Mouse (Mus musculus) forebrain, embryonic 10.5 days (tissue): ENCODE data around the gene Epn3. TPM values are rescaled to one million over a fixed set of nuclear protein-coding genes. Genes with fewer than 3 reads are reported as not detected.

Experiments used
- DNase-seq: peaks from one replicate; pipeline ENCODE4 v3.0.0-alpha.2; 2017; ENCODE audit warnings: low spot score; ENCODE audit errors: extremely low spot score
- H3K27ac ChIP-seq: fragments of 300-500 bp; sonication (generic); 2 replicates; pipeline ENCODE4 v1.5.1; 2016; ENCODE audit warnings: mild to moderate bottlenecking
- H3K27me3 ChIP-seq: fragments of 300-500 bp; sonication (generic); 2 replicates; pipeline ENCODE4 v1.6.1; 2016; ENCODE audit warnings: mild to moderate bottlenecking; ENCODE audit not compliant: poor library complexity, severe bottlenecking
- H3K36me3 ChIP-seq: fragments of 300-500 bp; sonication (generic); replicated peaks from 2 replicates; pipeline ENCODE4 v1.6.1; 2016; ENCODE audit warnings: mild to moderate bottlenecking, moderate library complexity
- H3K4me1 ChIP-seq: fragments of 300-500 bp; sonication (generic); 2 replicates; pipeline ENCODE4 v1.6.1; 2016
- H3K4me3 ChIP-seq: fragments of 300-500 bp; sonication (generic); 2 replicates; pipeline ENCODE4 v1.5.1; 2016; ENCODE audit warnings: mild to moderate bottlenecking, moderate library complexity
- H3K9me3 ChIP-seq: fragments of 300-500 bp; sonication (generic); 2 replicates; pipeline ENCODE4 v1.6.1; 2016; ENCODE audit warnings: mild to moderate bottlenecking, moderate library complexity
- WGBS: fragments of 180-500 bp; shearing (Covaris S2); methylation state at CpG from one replicate; pipeline ENCODE4 v1.1.7; 2016; 5-methylcytosine and 5-hydroxymethylcytosine counted together
- polyA plus RNA-seq: library from polyadenylated mRNA; unstranded; fragments of >200 nt; fragmentation: Nextera tagmentation; extraction: Ambion mirVana; gene quantifications from 2 replicates; pipeline ENCODE4 v1.2.1, GENCODE M21; 2016

Gene Epn3
- polyA plus RNA-seq, 1 experiment from 2014 or later = 1.6 TPM

DNA sequence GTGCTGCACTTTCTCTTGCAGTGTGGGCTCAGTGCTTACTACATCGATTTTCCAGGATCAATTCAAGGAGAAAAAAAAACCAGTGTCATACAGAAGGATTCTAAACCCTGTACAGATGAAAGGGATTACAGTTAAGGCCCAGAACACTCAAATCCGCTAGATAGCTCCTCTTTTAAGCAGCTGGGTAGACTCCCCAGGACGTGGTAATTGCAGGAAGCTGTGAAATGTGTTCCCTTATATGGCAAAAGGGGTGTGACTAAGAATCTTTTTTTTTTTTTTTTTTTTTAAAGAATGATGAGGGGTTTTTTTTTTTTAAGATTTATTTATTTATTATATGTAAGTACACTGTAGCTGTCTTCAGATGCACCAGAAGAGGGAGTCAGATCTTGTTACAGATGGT lies 29.1 kb upstream of the Epn3 start:
- no peak overlapping the region for H3K4me3 ChIP-seq
- no peak for DNase-seq
- no peaks in the 10 kb centered on the region for H3K9me3 ChIP-seq
- no peaks in the 10 kb centered on the region for H3K36me3 ChIP-seq
- H3K4me1 ChIP-seq = peaks cover 21% of the 10 kb centered on the region
- no peaks in the 10 kb centered on the region for H3K27me3 ChIP-seq
- H3K27ac ChIP-seq = no peak overlapping the region
- 54% methylated on average over 3 of the region's 3 CpGs for WGBS

DNA sequence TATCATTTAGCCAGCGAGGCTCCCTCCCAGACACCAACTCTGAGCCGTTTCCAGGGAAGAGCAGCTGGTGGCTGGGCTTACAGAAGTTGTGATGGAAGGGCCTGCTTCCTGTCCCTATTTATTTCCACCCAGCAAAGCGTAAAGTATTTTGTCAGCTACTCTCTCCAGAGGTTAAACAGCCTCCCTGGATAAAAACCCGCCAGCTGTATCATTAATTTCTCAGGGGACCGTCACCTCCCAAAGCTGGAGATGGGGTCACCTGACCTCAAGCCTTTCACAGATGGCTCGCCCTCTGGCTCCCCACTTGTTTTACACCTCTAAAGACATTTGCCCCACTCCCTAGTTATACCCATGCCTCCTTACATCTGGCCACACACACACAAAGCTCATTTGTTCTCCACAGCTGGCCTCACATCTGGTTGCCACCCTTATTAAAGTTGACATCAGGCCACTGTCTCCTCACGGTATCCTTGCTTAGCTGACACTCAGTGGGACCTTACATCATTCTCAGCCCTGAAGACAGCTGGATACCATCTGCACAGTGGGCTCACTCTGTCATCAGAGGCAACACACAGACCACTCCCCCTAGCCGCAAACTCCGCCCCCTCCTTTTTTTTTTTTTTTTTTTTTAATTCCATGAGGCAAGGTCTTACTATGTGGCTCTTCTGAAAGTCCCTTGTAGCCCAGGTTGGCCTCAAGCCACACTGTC lies 26.6 kb upstream of the Epn3 start:
- H3K36me3 ChIP-seq = no peaks in the 10 kb centered on the region
- 50% methylated on average over 9 of the region's 9 CpGs for WGBS
- no peak overlapping the region for H3K4me3 ChIP-seq
- peaks cover 8% of the 10 kb centered on the region for H3K27me3 ChIP-seq
- H3K9me3 ChIP-seq = no peaks in the 10 kb centered on the region
- H3K4me1 ChIP-seq = peaks cover 28% of the 10 kb centered on the region
- no peak overlapping the region for H3K27ac ChIP-seq
- no peak for DNase-seq

DNA sequence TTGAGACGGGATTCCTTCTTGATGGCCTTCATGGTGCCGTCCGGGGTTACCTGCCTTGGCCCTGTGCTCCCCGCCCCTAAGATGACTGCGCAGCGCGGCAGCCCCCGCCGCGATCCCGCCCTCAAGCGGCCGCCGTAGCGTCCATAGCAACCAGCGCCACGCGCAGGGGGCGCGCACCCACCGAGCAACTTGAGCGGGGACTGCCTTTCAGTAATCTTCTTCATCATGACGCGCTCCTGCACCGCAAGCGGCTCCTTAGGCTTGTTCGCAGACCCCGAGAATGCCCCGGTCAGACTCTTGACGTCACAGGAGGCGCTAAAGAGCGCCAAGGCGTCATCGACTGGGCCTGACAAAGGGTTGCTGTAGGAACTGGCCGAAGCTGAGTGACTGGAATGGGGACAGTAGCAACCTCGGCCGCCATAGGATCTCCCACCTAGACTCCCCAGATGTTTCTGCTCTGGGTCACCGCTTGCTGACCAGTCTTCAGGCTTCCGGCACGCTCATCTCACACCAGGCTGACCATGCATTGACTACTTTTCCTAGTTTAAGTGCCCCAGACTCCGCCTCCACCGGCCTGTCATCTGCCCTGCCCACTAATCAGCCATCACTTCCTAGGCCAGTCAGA lies 21.6 kb upstream of the Epn3 start, which contains the start of gene Mycbpap:
TSS of gene Mycbpap (minus strand) at position 524 of the 625 bp plus-strand sequence.
- Histone ChIP-seq H3K4me3 (peak within 1 kb of the TSS; percentile 73), H3K36me3 (no peaks in the 10 kb centered on the region), H3K4me1 (peaks cover 42% of the 10 kb centered on the region), H3K9me3 (no peaks in the 10 kb centered on the region), H3K27ac (peak within 1 kb of the TSS; percentile 87), H3K27me3 (peaks cover 8% of the 10 kb centered on the region)
- DNase-seq = peak; percentile 80
- under 1% methylated on average over 42 of the region's 42 CpGs for WGBS

DNA sequence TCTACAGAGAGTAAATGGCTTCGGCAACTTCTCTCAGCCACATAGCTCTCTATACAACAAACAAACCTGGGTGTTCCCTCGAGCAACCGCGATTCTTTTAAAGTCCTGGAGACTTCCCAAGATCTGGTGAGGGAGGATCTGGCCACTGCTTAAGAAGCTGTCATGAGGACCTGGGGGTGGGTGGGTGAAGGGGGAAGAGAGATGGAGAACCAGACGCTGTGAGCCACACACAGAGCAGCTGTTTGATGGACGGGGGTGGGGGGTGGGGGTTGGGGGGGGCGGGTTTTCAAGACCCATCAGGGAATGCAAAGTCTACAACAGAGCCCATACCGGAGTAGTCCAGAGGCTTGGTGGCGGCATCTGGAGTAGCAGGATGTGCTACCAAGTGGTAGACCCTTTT lies 13.7 kb upstream of the Epn3 start:
- Histone ChIP-seq H3K4me3 (no peak overlapping the region), H3K27me3 (no peaks in the 10 kb centered on the region), H3K36me3 (no peaks in the 10 kb centered on the region), H3K9me3 (peaks cover 5% of the 10 kb centered on the region; the same call in 1 of the 2 replicates), H3K4me1 (peaks cover 5% of the 10 kb centered on the region), H3K27ac (no peak overlapping the region)
- WGBS = 76% methylated on average over 9 of the region's 9 CpGs
- DNase-seq = no peak

DNA sequence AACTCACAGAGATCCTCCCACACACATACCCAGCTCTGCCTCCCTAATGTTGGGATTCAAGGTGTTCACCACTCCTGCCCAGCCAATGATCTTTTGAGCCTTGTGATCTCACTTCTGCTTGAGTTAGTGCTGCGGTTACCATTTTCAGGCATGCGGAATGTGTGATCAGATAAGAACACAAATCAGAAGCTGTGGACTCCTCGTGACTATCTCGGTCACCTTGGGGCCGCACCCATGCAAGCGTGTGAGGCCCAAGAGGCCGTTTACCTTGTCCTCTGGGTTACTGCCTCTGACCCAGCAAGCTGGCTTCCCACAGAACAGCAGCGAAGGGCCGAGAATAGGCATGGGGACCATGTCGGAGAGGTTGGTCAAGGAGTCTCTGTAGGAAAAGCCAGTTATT lies 9.2 kb upstream of the Epn3 start:
- WGBS = 93% methylated on average over 10 of the region's 10 CpGs
- Histone ChIP-seq H3K4me3 (no peak overlapping the region), H3K4me1 (no peaks in the 10 kb centered on the region), H3K36me3 (no peaks in the 10 kb centered on the region), H3K27me3 (no peaks in the 10 kb centered on the region), H3K9me3 (peaks cover 5% of the 10 kb centered on the region; the same call in 1 of the 2 replicates), H3K27ac (no peak overlapping the region)
- no peak for DNase-seq

DNA sequence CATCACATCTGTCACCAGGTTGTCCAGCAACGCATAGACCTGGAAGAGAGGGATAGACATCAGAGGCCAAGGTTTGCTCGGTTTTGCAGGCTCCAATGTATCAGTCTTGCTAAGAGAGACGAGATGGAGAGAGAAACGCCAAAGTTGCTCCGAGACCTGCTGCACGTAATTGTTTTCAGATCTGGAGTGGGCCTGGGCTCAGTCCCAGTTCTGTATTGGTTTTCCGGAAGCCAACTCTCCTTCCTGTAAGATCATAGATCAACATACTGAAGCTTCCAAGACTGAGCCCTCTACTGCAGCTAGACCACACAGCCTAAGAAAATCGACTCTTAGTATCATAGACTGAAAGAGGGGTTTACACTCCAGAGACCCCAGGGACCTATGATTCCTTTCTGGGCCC lies 1.7 kb upstream of the Epn3 start:
- Histone ChIP-seq H3K36me3 (no peaks in the 10 kb centered on the region), H3K4me3 (no peak overlapping the region), H3K27ac (no peak overlapping the region), H3K4me1 (peaks cover 37% of the 10 kb centered on the region), H3K9me3 (no peaks in the 10 kb centered on the region), H3K27me3 (peaks cover 61% of the 10 kb centered on the region)
- 93% methylated on average over 8 of the region's 8 CpGs for WGBS
- no peak for DNase-seq

DNA sequence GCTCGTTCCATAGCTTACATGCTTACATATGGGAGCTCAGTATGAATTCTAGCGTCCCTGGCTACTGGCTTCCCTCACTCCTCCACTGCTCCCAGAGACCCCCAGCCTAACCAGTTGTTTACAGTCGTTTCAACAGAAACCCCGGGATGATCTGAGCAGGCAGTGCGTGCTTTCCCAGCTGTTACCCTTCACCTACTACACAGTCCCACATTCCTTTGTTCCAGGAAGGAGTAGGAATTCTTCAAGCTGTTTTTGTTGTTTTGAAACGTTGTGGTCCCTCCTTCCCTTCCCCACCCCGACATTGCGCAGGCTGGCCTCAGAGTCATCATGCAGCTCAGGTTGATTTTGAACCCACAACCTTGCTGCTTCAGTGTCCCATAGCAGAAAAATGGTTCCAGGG lies 588 bp upstream of the Epn3 start:
- H3K27ac ChIP-seq = peak overlapping the region; percentile 64
- H3K9me3 ChIP-seq = no peaks in the 10 kb centered on the region
- peaks cover 62% of the 10 kb centered on the region for H3K27me3 ChIP-seq
- peaks cover 40% of the 10 kb centered on the region for H3K4me1 ChIP-seq
- H3K36me3 ChIP-seq = no peaks in the 10 kb centered on the region
- WGBS = 24% methylated on average over 8 of the region's 8 CpGs
- peak overlapping the region; percentile 49 for H3K4me3 ChIP-seq
- DNase-seq = no peak

DNA sequence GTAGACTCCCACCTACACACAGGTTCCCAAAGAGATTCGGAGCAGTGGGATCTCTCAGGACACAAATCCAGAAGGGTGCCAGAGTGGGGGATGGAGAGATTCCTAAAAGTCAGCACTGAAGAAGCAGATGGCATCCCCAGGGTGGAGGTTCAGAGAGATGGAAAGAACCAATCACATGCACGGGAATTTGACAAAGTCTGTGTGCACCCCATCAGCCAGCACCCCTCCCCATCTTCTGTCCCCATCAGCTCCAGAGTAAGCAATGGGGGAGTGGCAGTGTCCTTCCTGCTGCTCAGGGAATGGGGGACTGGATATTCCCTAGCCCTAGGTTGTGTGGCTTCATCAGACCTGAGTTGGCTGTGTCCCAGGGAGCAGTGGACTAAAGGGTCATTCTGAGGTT lies 739 bp downstream of the Epn3 start:
- no peak for DNase-seq
- H3K27ac ChIP-seq = peak overlapping the region; percentile 64; the same call in 1 of the 2 replicates
- 25% methylated on average over 2 of the region's 2 CpGs for WGBS
- H3K36me3 ChIP-seq = no peaks in the 10 kb centered on the region
- peaks cover 48% of the 10 kb centered on the region for H3K4me1 ChIP-seq
- peaks cover 75% of the 10 kb centered on the region for H3K27me3 ChIP-seq
- H3K9me3 ChIP-seq = no peaks in the 10 kb centered on the region
- peak overlapping the region; percentile 49 for H3K4me3 ChIP-seq

DNA sequence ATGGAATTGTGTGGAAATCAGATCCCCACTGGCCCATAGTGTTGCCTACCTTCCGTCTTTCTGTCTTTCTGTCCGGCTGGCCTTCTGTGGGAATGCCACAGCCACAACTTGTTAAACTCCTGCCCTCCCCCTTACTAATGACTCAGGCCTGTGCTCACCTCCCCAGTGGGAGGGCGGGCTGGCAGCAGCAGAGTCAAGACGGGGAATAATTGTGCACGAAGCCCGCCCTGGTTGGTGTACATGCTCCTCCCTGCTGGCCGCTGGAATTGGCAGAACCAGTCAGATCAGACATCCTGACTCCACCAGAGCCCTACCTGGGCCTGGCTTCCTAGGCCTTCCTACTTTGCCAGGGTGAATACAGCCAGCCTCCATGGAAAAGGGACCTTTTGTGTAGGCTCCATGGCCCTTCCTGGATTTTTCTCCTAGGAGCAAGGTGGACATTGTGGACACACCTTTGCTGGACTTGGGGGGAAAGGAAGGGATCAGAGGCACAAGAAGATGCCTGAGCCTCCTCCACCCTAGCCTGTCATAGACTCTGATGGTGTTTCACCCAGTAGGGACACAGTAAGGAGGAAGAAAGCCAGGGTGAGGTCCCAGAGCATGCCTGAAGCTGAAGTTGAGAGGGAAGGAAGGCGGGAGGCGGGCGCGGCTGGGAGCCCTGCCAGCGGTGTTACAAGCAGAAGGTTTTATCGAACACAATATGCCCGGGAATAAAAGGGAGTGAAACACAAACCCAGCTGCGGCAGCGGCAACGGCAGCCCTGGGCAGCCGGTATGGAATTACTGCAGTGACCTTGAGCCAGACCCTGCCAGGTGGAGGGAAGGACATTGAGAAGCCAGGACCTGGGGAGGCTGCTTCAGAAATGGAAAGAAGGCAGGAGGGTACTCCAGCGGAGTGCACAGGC lies 1.4 kb downstream of the Epn3 start:
- DNase-seq = no peak
- peaks cover 48% of the 10 kb centered on the region for H3K4me1 ChIP-seq
- no peaks in the 10 kb centered on the region for H3K9me3 ChIP-seq
- no peaks in the 10 kb centered on the region for H3K36me3 ChIP-seq
- peaks cover 81% of the 10 kb centered on the region for H3K27me3 ChIP-seq
- H3K27ac ChIP-seq = peak overlapping the region; percentile 64
- WGBS = 18% methylated on average over 19 of the region's 19 CpGs
- H3K4me3 ChIP-seq = peak overlapping the region; percentile 49

DNA sequence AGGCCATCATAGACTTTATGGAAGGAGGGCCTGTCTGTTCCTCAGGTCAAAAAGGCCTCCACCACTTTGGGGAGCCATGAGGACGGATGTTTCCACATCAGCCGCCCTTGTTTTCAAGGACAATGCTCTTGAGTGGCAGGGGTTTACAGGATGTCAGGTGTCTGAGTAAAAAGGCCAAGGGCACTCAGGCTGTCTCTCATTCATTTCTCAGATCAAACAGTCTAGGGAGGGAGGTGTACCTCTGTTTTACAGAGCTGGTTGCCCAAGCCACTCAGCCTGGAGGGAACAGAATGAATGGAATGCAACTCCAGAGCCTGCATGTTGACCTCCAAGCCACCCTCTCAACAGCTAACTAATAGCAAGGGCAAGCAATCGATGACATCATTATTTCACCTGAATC lies 4.4 kb downstream of the Epn3 start:
- Histone ChIP-seq H3K27me3 (peaks cover 89% of the 10 kb centered on the region), H3K9me3 (no peaks in the 10 kb centered on the region), H3K4me1 (peaks cover 63% of the 10 kb centered on the region), H3K36me3 (no peaks in the 10 kb centered on the region), H3K27ac (peak overlapping the region; percentile 30; the same call in 1 of the 2 replicates), H3K4me3 (no peak overlapping the region)
- 86% methylated on average over 3 of the region's 3 CpGs for WGBS
- no peak for DNase-seq

DNA sequence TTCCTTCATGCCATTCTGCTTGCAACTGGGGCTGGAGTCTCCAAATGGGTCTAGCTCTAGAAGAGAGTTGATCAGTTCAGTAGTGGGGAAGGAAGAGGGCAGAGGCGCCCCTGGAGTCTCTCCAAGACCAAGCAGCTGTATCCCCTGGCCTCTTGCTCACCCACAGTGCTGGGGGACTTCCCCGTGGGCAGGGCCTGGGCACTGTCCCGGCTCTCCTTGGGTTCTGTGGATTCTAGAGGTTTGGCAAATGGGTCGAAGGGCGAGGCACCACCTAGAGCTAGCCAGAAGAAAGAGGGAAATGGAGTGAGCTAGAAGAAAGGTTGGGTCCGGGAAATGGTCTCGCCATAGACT lies 8.1 kb downstream of the Epn3 start:
- Histone ChIP-seq H3K4me3 (peak overlapping the region; percentile 60), H3K4me1 (peaks cover 54% of the 10 kb centered on the region), H3K9me3 (no peaks in the 10 kb centered on the region), H3K27me3 (peaks cover 88% of the 10 kb centered on the region), H3K27ac (peak overlapping the region; percentile 85), H3K36me3 (no peaks in the 10 kb centered on the region)
- DNase-seq = no peak
- WGBS = 69% methylated on average over 7 of the region's 7 CpGs

DNA sequence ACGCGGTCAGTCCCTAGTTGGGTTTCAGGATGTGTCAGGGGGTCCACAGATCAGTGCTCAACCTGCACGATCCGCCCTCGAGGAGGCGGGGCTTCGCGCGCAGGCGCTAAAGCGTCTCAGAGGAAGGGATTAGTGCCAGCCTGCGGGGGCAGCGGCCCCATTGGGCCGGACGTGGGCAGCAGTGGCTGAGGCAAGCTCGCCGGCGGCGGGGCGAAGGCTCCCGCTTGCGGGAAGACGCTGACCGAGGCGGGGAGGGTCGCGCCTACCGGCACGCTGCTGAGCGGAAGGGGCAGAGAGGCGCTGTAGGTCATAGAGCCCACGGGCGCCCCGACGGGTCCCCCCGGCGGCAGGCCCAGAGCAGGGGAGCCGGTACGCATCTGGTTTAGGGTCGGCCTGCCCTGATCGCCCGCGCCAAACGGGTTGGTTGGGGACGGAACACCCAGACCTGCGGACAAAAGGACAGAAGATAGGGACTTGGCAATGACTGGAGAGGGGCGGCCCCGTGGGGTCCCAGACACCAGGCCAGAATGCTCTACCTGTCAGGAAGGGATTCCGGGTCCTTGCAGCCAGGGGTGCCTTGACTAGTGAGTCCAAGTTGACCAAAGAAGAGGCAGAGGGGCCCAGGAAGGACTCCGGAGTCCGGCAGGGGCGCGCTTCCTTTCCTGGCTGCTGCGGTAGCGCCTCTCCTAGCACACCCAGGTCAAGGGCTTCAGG lies 8.6 kb downstream of the Epn3 start:
- H3K4me1 ChIP-seq = peaks cover 55% of the 10 kb centered on the region
- no peaks in the 10 kb centered on the region for H3K9me3 ChIP-seq
- H3K27me3 ChIP-seq = peaks cover 92% of the 10 kb centered on the region
- H3K27ac ChIP-seq = peak overlapping the region; percentile 85
- no peaks in the 10 kb centered on the region for H3K36me3 ChIP-seq
- peak; percentile 72 for DNase-seq
- H3K4me3 ChIP-seq = peak overlapping the region; percentile 60
- 5% methylated on average over 55 of the region's 55 CpGs for WGBS
